Mouse (Mus musculus): Measurements from ENCODE around the gene Hist1h3c. TPM values are rescaled to one million over a fixed set of nuclear protein-coding genes. Genes with fewer than 3 reads are reported as not detected.
"Not testable (repeated sequence)": the region's sequence is repeated elsewhere in the genome, so short reads cannot be mapped to it uniquely, and the experiment has no call there.

Hist1h3c gene
- polyA plus RNA-seq, 1 experiment from 2014 or later, result 1.1 TPM

GRCm38 (mm10) chr13:23763242-23763585 lies 17.8 kb upstream of the Hist1h3c start:
- Histone ChIP-seq H3K9ac (no peak overlapping the region), H3K36me3 (no peaks in the 10 kb centered on the region), H3K4me1 (replicated peaks) (peaks cover 31% of the 10 kb centered on the region), H3K4me2 (peak overlapping the region; percentile 87), H3K9me3 (no peaks in the 10 kb centered on the region), H3K27ac (replicated peaks) (peak overlapping the region; percentile 87), H3K27me3 (no peaks in the 10 kb centered on the region), H3K4me3 (peak overlapping the region; percentile 56)
- under 1% methylated on average over 10 of the region's 10 CpGs for WGBS
- ATAC-seq (ENCODE audit: low FRiP score, low read depth), result no peak

DNA sequence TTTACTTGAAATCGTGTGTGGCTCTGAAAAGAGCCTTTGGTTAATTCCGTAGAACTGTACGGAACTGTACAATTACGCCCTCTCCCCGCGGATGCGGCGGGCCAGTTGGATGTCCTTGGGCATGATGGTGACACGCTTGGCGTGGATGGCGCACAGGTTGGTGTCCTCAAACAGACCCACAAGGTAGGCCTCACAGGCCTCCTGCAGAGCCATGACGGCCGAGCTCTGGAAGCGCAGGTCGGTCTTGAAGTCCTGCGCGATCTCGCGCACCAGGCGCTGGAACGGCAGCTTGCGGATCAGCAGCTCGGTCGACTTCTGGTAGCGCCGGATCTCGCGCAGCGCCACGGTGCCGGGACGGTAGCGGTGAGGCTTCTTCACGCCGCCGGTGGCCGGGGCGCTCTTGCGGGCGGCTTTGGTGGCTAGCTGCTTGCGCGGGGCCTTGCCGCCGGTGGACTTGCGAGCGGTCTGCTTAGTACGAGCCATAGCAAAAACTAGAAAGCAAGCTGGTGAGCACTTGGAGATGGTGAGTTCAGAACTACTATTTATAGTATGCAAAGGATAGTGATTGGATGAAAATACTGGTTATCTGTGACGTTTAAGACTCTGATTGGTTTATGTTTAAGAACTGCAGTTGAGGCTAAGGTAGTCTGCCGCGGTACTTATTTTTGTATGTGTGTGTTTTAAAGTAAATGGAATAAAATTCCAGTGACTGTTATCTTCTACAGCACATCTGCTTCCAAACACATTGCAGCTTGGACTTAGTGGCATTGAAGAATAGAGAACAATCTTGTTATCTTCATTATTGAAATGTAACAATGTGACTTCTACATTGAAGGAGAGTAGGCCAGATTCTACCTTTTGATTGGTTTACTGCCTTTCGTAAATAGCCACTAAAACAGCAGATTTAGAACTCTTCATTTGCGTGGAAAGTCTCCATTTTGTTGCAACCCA lies 16.7 kb upstream of the Hist1h3c start, which contains the start of gene Hist1h3a:
Hist1h3a (minus strand) TSS at position 516 of the 951 bp plus-strand sequence.
- Histone ChIP-seq H3K4me3 (peak within 1 kb of the TSS; percentile 56), H3K9ac (peak within 1 kb of the TSS; percentile 35), H3K4me1 (replicated peaks) (peaks cover 36% of the 10 kb centered on the region), H3K4me2 (peak within 1 kb of the TSS; percentile 87), H3K27ac (replicated peaks) (peak within 1 kb of the TSS; percentile 87)
- peak; percentile 72 for ATAC-seq (ENCODE audit: low FRiP score, low read depth)
- not testable (repeated sequence) for H3K9me3 ChIP-seq, H3K27me3 ChIP-seq, H3K36me3 ChIP-seq
- under 1% methylated on average over 36 of the region's 52 CpGs for WGBS

DNA sequence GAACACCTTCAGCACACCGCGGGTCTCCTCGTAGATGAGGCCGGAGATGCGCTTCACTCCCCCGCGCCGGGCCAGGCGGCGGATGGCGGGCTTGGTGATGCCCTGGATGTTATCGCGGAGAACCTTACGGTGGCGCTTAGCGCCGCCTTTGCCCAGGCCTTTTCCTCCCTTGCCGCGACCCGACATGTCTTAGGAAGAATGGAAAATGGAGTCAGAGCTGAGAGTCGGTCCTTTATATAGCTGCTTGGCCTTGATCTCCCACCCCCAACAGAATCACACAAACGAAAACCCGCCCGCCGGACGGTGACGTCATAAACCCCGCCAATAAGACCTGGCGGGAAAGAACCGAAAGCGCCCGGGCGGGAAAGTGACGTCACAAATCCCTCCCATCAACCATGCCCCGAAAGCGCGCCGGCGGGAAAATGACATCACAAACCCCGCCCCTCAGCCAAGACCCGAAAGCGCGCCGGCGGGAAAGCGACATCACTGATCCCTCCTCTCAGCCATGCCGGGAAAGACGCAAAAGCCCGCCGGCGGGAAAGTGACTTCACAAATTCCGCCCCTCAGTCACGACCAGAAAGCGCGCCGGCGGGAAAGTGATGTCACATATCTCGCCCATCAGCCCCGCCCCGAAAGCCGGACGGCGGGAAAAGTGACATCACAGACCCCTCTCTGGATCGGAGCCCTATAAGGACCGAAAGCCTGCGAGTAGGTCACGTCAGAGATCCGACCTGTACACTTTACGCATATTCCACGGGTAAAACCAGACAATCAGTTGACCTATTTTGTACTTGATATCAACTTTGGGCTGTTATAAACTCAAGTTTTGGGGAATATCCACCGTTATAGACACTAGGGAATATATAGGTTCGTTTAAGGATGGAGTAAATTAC lies 15.8 kb upstream of the Hist1h3c start, which contains the start of gene Hist1h4a:
Hist1h4a (minus strand) TSS at position 259 of the 893 bp plus-strand sequence.
- Histone ChIP-seq H3K9me3 (no peaks in the 10 kb centered on the region), H3K27ac (replicated peaks) (peak within 1 kb of the TSS; percentile 87), H3K9ac (peak within 1 kb of the TSS; percentile 50), H3K27me3 (no peaks in the 10 kb centered on the region), H3K4me1 (replicated peaks) (peaks cover 37% of the 10 kb centered on the region), H3K36me3 (no peaks in the 10 kb centered on the region), H3K4me2 (peak within 1 kb of the TSS; percentile 87), H3K4me3 (peak within 1 kb of the TSS; percentile 56)
- WGBS, result under 1% methylated on average over 68 of the region's 72 CpGs
- ATAC-seq (ENCODE audit: low FRiP score, low read depth), result peak; percentile 84

- H3K4me1 ChIP-seq (replicated peaks), result peaks cover 37% of the 10 kb centered on the region
- H3K4me3 ChIP-seq, result peak overlapping the region; percentile 56
- no peaks in the 10 kb centered on the region for H3K36me3 ChIP-seq
- H3K4me2 ChIP-seq, result peak overlapping the region; percentile 87
- no peaks in the 10 kb centered on the region for H3K9me3 ChIP-seq
- peak; percentile 21; the same call in 1 of the 2 replicates for ATAC-seq (ENCODE audit: low FRiP score, low read depth)
- peak overlapping the region; percentile 50 for H3K9ac ChIP-seq
- H3K27ac ChIP-seq (replicated peaks), result peak overlapping the region; percentile 87
- H3K27me3 ChIP-seq, result no peaks in the 10 kb centered on the region
- WGBS, result 2% methylated on average over 22 of the region's 27 CpGs
Measured at GRCm38 (mm10) chr13:23760240-23760971, 15.0 kb upstream of the Hist1h3c start.

DNA sequence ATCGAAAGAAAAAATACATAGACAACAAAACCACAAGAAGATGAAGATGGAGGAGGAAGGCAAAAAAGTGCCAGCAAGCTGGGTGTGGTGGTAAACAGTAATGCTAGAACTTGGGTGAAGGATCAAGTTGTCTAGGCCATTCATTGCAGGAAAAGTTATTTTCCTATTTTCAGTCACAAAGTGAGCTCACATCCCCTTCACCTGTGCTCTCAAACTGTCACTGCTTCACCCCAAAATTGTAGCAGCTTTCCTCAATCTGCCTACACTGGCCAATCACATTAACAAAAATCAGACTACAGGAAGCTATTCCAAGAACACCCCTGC lies 14.5 kb upstream of the Hist1h3c start:
- Histone ChIP-seq H3K4me2 (peak overlapping the region; percentile 87), H3K9me3 (no peaks in the 10 kb centered on the region), H3K27me3 (no peaks in the 10 kb centered on the region), H3K4me1 (replicated peaks) (peaks cover 37% of the 10 kb centered on the region), H3K36me3 (no peaks in the 10 kb centered on the region), H3K9ac (peak overlapping the region; percentile 50; the same call in 1 of the 2 replicates), H3K4me3 (peak overlapping the region; percentile 56), H3K27ac (replicated peaks) (peak overlapping the region; percentile 87; the same call in 1 of the 2 replicates)
- no peak for ATAC-seq (ENCODE audit: low FRiP score, low read depth)
- WGBS, result 71% methylated on average over 1 of the region's 1 CpGs

DNA sequence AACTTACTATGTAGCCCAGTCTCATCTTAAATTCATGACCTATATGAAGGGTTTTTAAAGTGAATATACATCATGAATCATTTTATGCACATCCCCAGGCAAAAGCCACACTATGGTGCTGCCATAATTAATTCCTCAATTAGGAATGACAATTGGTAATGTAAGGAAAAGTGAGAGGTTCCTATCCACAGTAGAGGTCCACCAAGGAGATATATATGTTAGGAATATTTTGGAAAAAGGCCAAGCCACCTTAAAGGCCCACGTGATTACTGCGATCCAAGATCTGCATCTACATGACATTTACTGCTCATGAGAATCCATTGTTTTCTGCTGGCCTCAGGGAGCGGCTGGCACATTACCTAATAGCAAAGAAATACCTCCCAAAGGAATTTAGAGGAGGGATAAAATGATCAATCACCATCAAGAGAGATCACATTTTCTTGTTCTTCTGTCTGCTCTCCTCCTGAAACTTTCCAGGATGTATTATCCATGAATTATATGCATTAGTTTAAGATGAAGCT lies 13.9 kb upstream of the Hist1h3c start:
- 61% methylated on average over 3 of the region's 3 CpGs for WGBS
- Histone ChIP-seq H3K4me1 (replicated peaks) (peaks cover 32% of the 10 kb centered on the region), H3K4me3 (no peak overlapping the region), H3K27ac (replicated peaks) (no peak overlapping the region), H3K4me2 (no peak overlapping the region; the same call in 1 of the 2 replicates), H3K9me3 (no peaks in the 10 kb centered on the region), H3K9ac (no peak overlapping the region), H3K27me3 (no peaks in the 10 kb centered on the region), H3K36me3 (no peaks in the 10 kb centered on the region)
- ATAC-seq (ENCODE audit: low FRiP score, low read depth), result no peak

- H3K4me1 ChIP-seq (replicated peaks), result peaks cover 22% of the 10 kb centered on the region
- no peak overlapping the region for H3K27ac ChIP-seq (replicated peaks)
- no peaks in the 10 kb centered on the region for H3K9me3 ChIP-seq
- no peaks in the 10 kb centered on the region for H3K36me3 ChIP-seq
- H3K4me3 ChIP-seq, result no peak overlapping the region
- no peak for ATAC-seq (ENCODE audit: low FRiP score, low read depth)
- H3K4me2 ChIP-seq, result peak overlapping the region; percentile 73; the same call in 1 of the 2 replicates
- H3K9ac ChIP-seq, result no peak overlapping the region
- no peaks in the 10 kb centered on the region for H3K27me3 ChIP-seq
- 49% methylated on average over 3 of the region's 3 CpGs for WGBS
Measured at GRCm38 (mm10) chr13:23757921-23758320, 12.5 kb upstream of the Hist1h3c start.

GRCm38 (mm10) chr13:23757211-23757773 lies 11.9 kb upstream of the Hist1h3c start:
- peak overlapping the region; percentile 42 for H3K4me3 ChIP-seq
- H3K9ac ChIP-seq, result peak overlapping the region; percentile 28
- no peaks in the 10 kb centered on the region for H3K9me3 ChIP-seq
- peak overlapping the region; percentile 73 for H3K4me2 ChIP-seq
- no peak for ATAC-seq (ENCODE audit: low FRiP score, low read depth)
- H3K27ac ChIP-seq (replicated peaks), result peak overlapping the region; percentile 90
- no peaks in the 10 kb centered on the region for H3K27me3 ChIP-seq
- 1% methylated on average over 22 of the region's 23 CpGs for WGBS
- no peaks in the 10 kb centered on the region for H3K36me3 ChIP-seq
- H3K4me1 ChIP-seq (replicated peaks), result peaks cover 25% of the 10 kb centered on the region

GRCm38 (mm10) chr13:23756790-23757189 lies 11.4 kb upstream of the Hist1h3c start, which contains the start of gene Hist1h4b:
Gene Hist1h4b (plus strand): TSS chr13:23757013.
- H3K9ac ChIP-seq, result peak within 1 kb of the TSS; percentile 28
- H3K27ac ChIP-seq (replicated peaks), result peak within 1 kb of the TSS; percentile 90
- peak; percentile 78 for ATAC-seq (ENCODE audit: low FRiP score, low read depth)
- H3K4me1 ChIP-seq (replicated peaks), result peaks cover 24% of the 10 kb centered on the region
- no peaks in the 10 kb centered on the region for H3K9me3 ChIP-seq
- H3K36me3 ChIP-seq, result no peaks in the 10 kb centered on the region
- H3K27me3 ChIP-seq, result no peaks in the 10 kb centered on the region
- peak within 1 kb of the TSS; percentile 73 for H3K4me2 ChIP-seq
- WGBS, result under 1% methylated on average over 20 of the region's 22 CpGs
- H3K4me3 ChIP-seq, result peak within 1 kb of the TSS; percentile 42

DNA sequence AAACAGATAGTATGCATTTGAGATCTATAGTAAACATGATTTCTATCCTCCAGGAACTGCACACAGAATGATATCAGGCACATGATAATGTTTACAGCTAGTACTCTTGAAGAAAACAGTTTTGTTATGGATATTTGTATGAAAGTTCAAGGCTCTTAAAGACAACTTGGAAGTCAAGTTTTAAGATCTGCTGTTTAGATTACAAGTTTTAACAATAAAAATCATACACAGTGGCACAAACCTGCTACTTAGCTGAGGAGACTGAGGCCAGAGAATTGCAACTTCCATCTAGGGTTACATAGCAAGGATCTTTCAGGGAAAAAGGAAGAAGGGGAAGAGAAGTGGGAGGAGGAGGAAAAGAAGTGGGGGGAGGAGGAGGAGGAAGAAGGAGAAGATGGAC lies 9.6 kb upstream of the Hist1h3c start:
- H3K36me3 ChIP-seq, result no peaks in the 10 kb centered on the region
- H3K9ac ChIP-seq, result no peak overlapping the region
- no peaks in the 10 kb centered on the region for H3K9me3 ChIP-seq
- H3K27ac ChIP-seq (replicated peaks), result no peak overlapping the region
- H3K4me2 ChIP-seq, result no peak overlapping the region
- H3K4me3 ChIP-seq, result no peak overlapping the region
- ATAC-seq (ENCODE audit: low FRiP score, low read depth), result no peak
- H3K4me1 ChIP-seq (replicated peaks), result peaks cover 19% of the 10 kb centered on the region
- H3K27me3 ChIP-seq, result no peaks in the 10 kb centered on the region

Data from hindbrain, embryonic 15.5 days (tissue).